Mouse (Mus musculus) spleen, adult 2 months (tissue): Measurements from ENCODE around the gene Thap11. TPM values are rescaled to one million over a fixed set of nuclear protein-coding genes. Genes with fewer than 3 reads are reported as not detected.

Source experiments
- DNase-seq, 2 experiments: peaks; one replicate each; pipeline versions ENCODE4 v3.0.0 to v3.0.0-alpha.2; 2012 to 2021; ENCODE audit warnings: low spot score in 2 of 2, low read depth in 1 of 2
- H3K27ac ChIP-seq: fragments of 200-500 bp; 2 replicates; pipeline ENCODE4 v1.5.1; 2012; ENCODE audit warnings: low read length, inconsistent platforms; ENCODE audit not compliant: insufficient read depth
- H3K27me3 ChIP-seq: fragments of 200-500 bp; 2 replicates; pipeline ENCODE4 v1.6.1; 2012; ENCODE audit warnings: mild to moderate bottlenecking, moderate library complexity, low read length, inconsistent platforms; ENCODE audit not compliant: control insufficient read depth, insufficient read depth
- H3K36me3 ChIP-seq: fragments of 200-500 bp; 2 replicates; pipeline ENCODE4 v1.6.1; 2012; ENCODE audit warnings: mild to moderate bottlenecking, low read length, inconsistent platforms; ENCODE audit not compliant: control insufficient read depth, insufficient read depth
- H3K4me1 ChIP-seq: fragments of 200-500 bp; 2 replicates; pipeline ENCODE4 v1.6.1; 2011; ENCODE audit warnings: inconsistent platforms; ENCODE audit not compliant: control insufficient read depth, insufficient read depth, insufficient read length
- H3K4me3 ChIP-seq: fragments of 200-500 bp; 2 replicates; pipeline ENCODE4 v1.5.1; 2011; ENCODE audit warnings: mild to moderate bottlenecking, inconsistent platforms; ENCODE audit not compliant: insufficient read depth, insufficient read length; ENCODE audit errors: extremely low read depth
- CTCF ChIP-seq: fragments of 200-500 bp; IDR thresholded peaks from 2 replicates; pipeline ENCODE4 v1.5.1; 2011; ENCODE audit warnings: mild to moderate bottlenecking, inconsistent platforms; ENCODE audit not compliant: insufficient read depth, insufficient read length, insufficient replicate concordance; ENCODE audit errors: extremely low read depth
- POLR2A ChIP-seq: fragments of 200-500 bp; IDR thresholded peaks from 2 replicates; pipeline ENCODE4 v1.6.1; 2011; ENCODE audit warnings: low read depth, low read length, inconsistent platforms
- WGBS: fragments of 180-500 bp; shearing (Covaris S2); methylation state at CpG from one replicate; pipeline ENCODE4 v1.1.7; 2018; 5-methylcytosine and 5-hydroxymethylcytosine counted together
- polyA plus RNA-seq: library from polyadenylated mRNA; depleted of rRNA; stranded (reverse); fragments of >200 nt; gene quantifications from 2 replicates; pipeline ENCODE4 v1.2.3, GENCODE M21; 2012

Thap11 gene
- polyA plus RNA-seq, 1 experiment: 33.7 TPM

DNA sequence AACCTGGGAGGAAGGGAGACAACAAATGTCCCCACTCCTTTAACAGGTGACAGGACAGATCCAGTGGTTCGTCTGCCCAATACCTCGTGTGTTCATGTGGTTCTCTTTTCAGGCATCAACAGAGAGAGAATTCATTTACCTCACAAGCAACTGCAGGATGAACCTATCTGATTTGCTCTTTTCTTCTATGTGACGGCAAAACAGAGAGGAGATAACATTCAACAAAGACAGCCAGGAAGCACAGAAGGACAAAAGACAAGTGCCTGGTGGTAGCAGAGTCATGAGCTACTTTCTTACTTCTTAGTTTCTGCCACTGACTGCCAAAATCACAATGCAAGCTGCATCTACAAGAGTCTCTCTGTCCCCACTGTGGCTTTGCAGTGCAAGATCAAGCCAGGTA lies 43.4 kb upstream of the Thap11 start:
- H3K27ac ChIP-seq: peak overlapping the region; percentile 89

DNA sequence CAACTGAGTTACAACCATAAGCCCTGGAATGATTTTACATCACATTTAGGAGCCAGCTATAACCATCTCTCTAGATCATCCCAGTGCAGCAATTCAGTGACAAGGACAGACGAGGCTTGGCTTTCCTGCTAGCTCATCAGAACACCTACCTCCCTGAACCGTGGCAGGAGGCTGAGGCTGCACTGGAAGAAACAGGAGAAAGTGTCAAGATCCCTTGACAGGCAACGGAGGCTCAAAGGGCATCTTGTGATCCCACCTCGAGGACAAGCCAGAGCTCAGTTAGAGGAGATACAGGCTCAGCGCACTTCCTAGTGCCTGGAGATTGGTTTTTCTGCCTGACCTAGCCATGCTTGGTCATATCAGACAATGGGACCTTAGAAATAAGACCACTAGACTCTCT lies 42.4 kb upstream of the Thap11 start:
- no peak overlapping the region for H3K4me3 ChIP-seq
- no peaks in the 10 kb centered on the region for H3K27me3 ChIP-seq
- WGBS: 93% methylated on average over 5 of the region's 5 CpGs
- H3K27ac ChIP-seq: no peak overlapping the region
- peaks cover 27% of the 10 kb centered on the region for H3K4me1 ChIP-seq
- no peak for DNase-seq
- H3K36me3 ChIP-seq: no peaks in the 10 kb centered on the region
- TF ChIP-seq POLR2A (no peak), CTCF (no peak)

More for the DNA sequence above, 43.4 kb upstream of the Thap11 start:
- WGBS: 57% methylated on average over 3 of the region's 3 CpGs
- TF ChIP-seq CTCF: no peak
- TF ChIP-seq POLR2A: no peak
- peaks cover 27% of the 10 kb centered on the region for H3K4me1 ChIP-seq
- H3K4me3 ChIP-seq: no peak overlapping the region
- no peak for DNase-seq
- no peaks in the 10 kb centered on the region for H3K36me3 ChIP-seq
- no peaks in the 10 kb centered on the region for H3K27me3 ChIP-seq

DNA sequence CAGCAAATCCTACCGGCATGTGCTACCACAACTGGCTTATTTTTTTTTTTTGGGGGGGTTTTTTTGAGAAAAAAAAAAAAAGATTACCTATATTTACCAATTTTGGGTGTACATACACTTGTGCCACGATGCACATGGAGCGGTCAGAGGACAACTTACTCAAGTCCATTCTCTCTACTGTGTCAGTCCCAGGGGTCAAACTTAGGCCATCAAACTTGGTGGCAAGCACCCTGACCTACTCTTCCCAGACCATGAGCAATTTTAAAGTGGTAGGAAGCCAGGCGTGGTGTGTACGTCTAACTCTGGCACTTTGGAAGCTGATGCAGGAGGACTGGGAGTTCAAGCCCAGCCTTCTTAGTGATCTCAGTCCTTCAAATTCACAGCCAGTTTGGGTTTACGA lies 41.7 kb upstream of the Thap11 start:
- Histone ChIP-seq H3K36me3 (no peaks in the 10 kb centered on the region), H3K27ac (no peak overlapping the region), H3K4me3 (no peak overlapping the region), H3K4me1 (peaks cover 27% of the 10 kb centered on the region), H3K27me3 (no peaks in the 10 kb centered on the region)
- 97% methylated on average over 6 of the region's 6 CpGs for WGBS
- no peak for DNase-seq
- TF ChIP-seq CTCF: no peak

DNA sequence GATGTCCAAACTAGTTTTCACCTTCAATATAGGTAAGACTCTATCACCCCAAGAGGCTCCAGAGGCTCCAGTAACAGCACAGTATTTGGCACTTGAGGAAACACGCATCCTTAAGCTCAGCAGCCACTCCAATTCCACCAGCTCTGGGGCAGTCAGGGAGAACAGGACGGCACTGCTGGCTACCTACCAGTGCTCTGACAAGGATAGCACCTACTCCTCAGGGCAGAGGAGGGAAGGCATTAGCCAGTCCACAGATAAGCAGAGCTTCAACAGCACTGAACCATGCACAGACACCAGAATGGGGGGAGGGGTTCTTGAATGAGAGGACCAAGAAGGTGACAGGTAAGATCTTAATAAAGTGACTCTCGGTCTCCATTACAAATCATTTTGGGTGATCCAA lies 35.3 kb upstream of the Thap11 start:
- no peak overlapping the region for H3K4me3 ChIP-seq
- H3K36me3 ChIP-seq: peaks cover 8% of the 10 kb centered on the region
- DNase-seq: no peak
- no peaks in the 10 kb centered on the region for H3K27me3 ChIP-seq
- H3K27ac ChIP-seq: no peak overlapping the region
- H3K4me1 ChIP-seq: no peaks in the 10 kb centered on the region
- 83% methylated on average over 3 of the region's 3 CpGs for WGBS
- TF ChIP-seq CTCF (no peak), POLR2A (no peak)

DNA sequence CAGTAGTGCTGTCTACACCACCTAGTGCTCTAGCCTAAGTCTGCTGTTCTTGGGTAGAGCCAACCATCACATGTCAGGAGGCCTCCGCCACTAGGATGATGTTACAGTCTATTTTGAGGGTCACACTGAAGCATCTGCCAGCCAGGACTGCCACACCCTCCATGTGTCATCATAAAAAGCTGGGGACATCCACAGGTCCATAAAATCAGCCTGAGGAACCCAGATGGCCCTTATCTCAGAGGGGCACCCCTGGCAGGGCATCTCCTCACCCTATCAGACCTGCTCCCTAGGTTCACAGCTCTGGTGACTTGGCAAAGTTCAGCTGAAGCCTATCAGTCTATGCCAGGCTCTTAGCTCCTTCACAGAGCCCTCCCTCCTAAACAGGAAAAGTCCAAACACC lies 34.0 kb upstream of the Thap11 start:
- TF ChIP-seq POLR2A (no peak), CTCF (no peak)
- Histone ChIP-seq H3K4me3 (no peak overlapping the region), H3K4me1 (peaks cover 2% of the 10 kb centered on the region), H3K27ac (peak overlapping the region; percentile 46; the same call in 1 of the 2 replicates), H3K27me3 (no peaks in the 10 kb centered on the region), H3K36me3 (peaks cover 8% of the 10 kb centered on the region)
- DNase-seq: no peak
- WGBS: 100% methylated on average over 1 of the region's 1 CpGs

DNA sequence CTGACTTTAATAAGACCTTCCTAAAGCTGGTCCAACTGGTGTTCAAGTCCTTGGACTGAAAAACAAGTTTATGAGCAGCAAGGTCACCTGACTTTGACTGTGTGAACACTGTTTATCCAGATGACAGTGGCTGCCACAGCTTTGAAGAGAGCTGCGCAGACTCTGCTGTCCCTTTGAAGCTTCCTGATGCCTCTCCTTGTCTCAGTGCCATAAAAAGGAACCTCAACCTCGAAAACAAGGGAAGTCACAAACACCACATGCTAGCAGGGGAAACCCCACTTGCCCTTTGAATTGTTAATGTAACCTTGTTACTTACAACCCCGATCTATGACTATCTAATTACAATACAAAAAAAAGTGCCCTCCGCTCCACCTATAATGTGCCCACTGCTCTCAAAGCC lies 29.4 kb upstream of the Thap11 start:
- Histone ChIP-seq H3K4me3 (peak overlapping the region; percentile 39; the same call in 1 of the 2 replicates), H3K4me1 (peaks cover 7% of the 10 kb centered on the region), H3K27me3 (no peaks in the 10 kb centered on the region), H3K36me3 (peaks cover 8% of the 10 kb centered on the region), H3K27ac (peak overlapping the region; percentile 46)
- DNase-seq: no peak
- WGBS: 45% methylated on average over 4 of the region's 4 CpGs
- no peak for TF ChIP-seq POLR2A
- TF ChIP-seq CTCF: no peak

DNA sequence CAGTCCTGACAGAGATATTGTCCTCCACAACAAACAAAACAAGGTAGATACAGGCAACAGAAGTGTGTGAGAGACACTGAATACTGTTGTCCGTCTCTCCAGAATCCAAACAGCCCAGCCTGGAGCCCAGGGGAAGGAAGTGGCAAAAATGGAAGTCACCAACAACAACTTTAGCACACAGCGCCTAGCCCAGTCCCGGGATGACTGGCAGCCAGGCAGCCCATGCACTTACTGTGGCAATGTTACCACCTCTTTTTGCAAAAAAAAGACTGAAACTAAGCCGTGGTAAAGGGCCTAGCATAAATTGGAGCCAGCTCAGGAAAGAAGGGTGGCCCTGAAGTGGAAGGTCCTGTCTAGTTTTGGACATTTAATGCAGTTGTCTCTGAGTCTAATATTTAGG lies 28.6 kb upstream of the Thap11 start:
- Histone ChIP-seq H3K4me1 (peaks cover 7% of the 10 kb centered on the region), H3K36me3 (peaks cover 4% of the 10 kb centered on the region), H3K4me3 (peak overlapping the region; percentile 79), H3K27me3 (no peaks in the 10 kb centered on the region), H3K27ac (peak overlapping the region; percentile 44; the same call in 1 of the 2 replicates)
- 10% methylated on average over 4 of the region's 4 CpGs for WGBS
- TF ChIP-seq CTCF: no peak
- no peak for TF ChIP-seq POLR2A
- no peak for DNase-seq
